Mouse (Mus musculus): ENCODE measurements around the gene Gm49388. TPM values are rescaled to one million over a fixed set of nuclear protein-coding genes. Genes with fewer than 3 reads are reported as not detected.

Gene Gm49388
- polyA plus RNA-seq (2014; fragmentation: Nextera tagmentation; extraction: Ambion mirVana) = not detected in 2 replicates

GRCm38 (mm10) chr7:127785308-127785707, at the start of gene Gm49388:
Gm49388 (plus strand) TSS chr7:127785608.
- Histone ChIP-seq H3K27me3 (ENCODE audit: control insufficient read depth, insufficient read depth, low read length) (no peaks in the 10 kb centered on the region), H3K36me3 (ENCODE audit: control insufficient read depth, insufficient read depth, low read length) (peaks cover 42% of the 10 kb centered on the region), H3K4me3 (ENCODE audit: low read depth, low read length) (no peak within 1 kb of the TSS), H3K9ac (ENCODE audit: low read length) (no peak within 1 kb of the TSS), H3K9me3 (ENCODE audit: control insufficient read depth, low read length) (no peaks in the 10 kb centered on the region), H3K4me1 (ENCODE audit: control insufficient read depth, insufficient read depth, low read length) (no peaks in the 10 kb centered on the region), H3K4me2 (ENCODE audit: low read depth, severe bottlenecking) (no peak within 1 kb of the TSS), H3K27ac (replicated peaks; ENCODE audit: low read depth, low read length) (no peak within 1 kb of the TSS)
- 92% methylated on average over 7 of the region's 7 CpGs for WGBS
- no peak for DNase-seq (ENCODE audit: low spot score)
- ATAC-seq (ENCODE audit: insufficient number of reproducible peaks, low FRiP score, low TSS enrichment, low read depth) = no peak

- H3K27me3 ChIP-seq (ENCODE audit: control insufficient read depth, insufficient read depth, low read length) = no peaks in the 10 kb centered on the region
- H3K27ac ChIP-seq (replicated peaks; ENCODE audit: low read depth, low read length) = peak within 1 kb of the TSS; percentile 93
- ATAC-seq (ENCODE audit: insufficient number of reproducible peaks, low FRiP score, low TSS enrichment, low read depth) (no peak), DNase-seq (ENCODE audit: low spot score) (peak; percentile 85)
- peak within 1 kb of the TSS; percentile 87 for H3K4me3 ChIP-seq (ENCODE audit: low read depth, low read length)
- H3K9ac ChIP-seq (ENCODE audit: low read length) = peak within 1 kb of the TSS; percentile 43
- H3K9me3 ChIP-seq (ENCODE audit: control insufficient read depth, low read length) = no peaks in the 10 kb centered on the region
- H3K4me2 ChIP-seq (ENCODE audit: low read depth, severe bottlenecking) = peak within 1 kb of the TSS; percentile 80
- peaks cover 12% of the 10 kb centered on the region for H3K36me3 ChIP-seq (ENCODE audit: control insufficient read depth, insufficient read depth, low read length)
- H3K4me1 ChIP-seq (ENCODE audit: control insufficient read depth, insufficient read depth, low read length) = peaks cover 8% of the 10 kb centered on the region
- WGBS = 2% methylated on average over 26 of the region's 26 CpGs
These were observed 40.9 kb upstream of the Gm49388 start, which contains the start of gene Fbxl19 for GRCm38 (mm10) chr7:127744366-127745045. Fbxl19 (plus strand) TSS chr7:127744543.

- ATAC-seq (ENCODE audit: insufficient number of reproducible peaks, low FRiP score, low TSS enrichment, low read depth) (peak; percentile 76), DNase-seq (ENCODE audit: low spot score) (peak; percentile 91)
- Histone ChIP-seq H3K4me3 (ENCODE audit: low read depth, low read length) (peak overlapping the region; percentile 87), H3K36me3 (ENCODE audit: control insufficient read depth, insufficient read depth, low read length) (peaks cover 19% of the 10 kb centered on the region), H3K9me3 (ENCODE audit: control insufficient read depth, low read length) (no peaks in the 10 kb centered on the region), H3K9ac (ENCODE audit: low read length) (peak overlapping the region; percentile 43), H3K4me2 (ENCODE audit: low read depth, severe bottlenecking) (peak overlapping the region; percentile 80), H3K4me1 (ENCODE audit: control insufficient read depth, insufficient read depth, low read length) (peaks cover 8% of the 10 kb centered on the region), H3K27ac (replicated peaks; ENCODE audit: low read depth, low read length) (peak overlapping the region; percentile 93), H3K27me3 (ENCODE audit: control insufficient read depth, insufficient read depth, low read length) (no peaks in the 10 kb centered on the region)
- WGBS = under 1% methylated on average over 19 of the region's 19 CpGs
These were observed 40.2 kb upstream of the Gm49388 start for GRCm38 (mm10) chr7:127745251-127745651.

- WGBS = under 1% methylated on average over 39 of the region's 39 CpGs
- H3K4me2 ChIP-seq (ENCODE audit: low read depth, severe bottlenecking) = peak overlapping the region; percentile 80
These were observed 39.5 kb upstream of the Gm49388 start for GRCm38 (mm10) chr7:127745652-127746493.

GRCm38 (mm10) chr7:127746494-127747491, 38.6 kb upstream of the Gm49388 start:
- peak overlapping the region; percentile 80 for H3K4me2 ChIP-seq (ENCODE audit: low read depth, severe bottlenecking)
- 0% methylated on average over 25 of the region's 62 CpGs for WGBS
- H3K4me1 ChIP-seq (ENCODE audit: control insufficient read depth, insufficient read depth, low read length) = peaks cover 8% of the 10 kb centered on the region
- H3K27ac ChIP-seq (replicated peaks; ENCODE audit: low read depth, low read length) = peak overlapping the region; percentile 93
- ATAC-seq (ENCODE audit: insufficient number of reproducible peaks, low FRiP score, low TSS enrichment, low read depth) (peak; percentile 31), DNase-seq (ENCODE audit: low spot score) (peak; percentile 77)
- H3K9ac ChIP-seq (ENCODE audit: low read length) = peak overlapping the region; percentile 85
- peaks cover 25% of the 10 kb centered on the region for H3K36me3 ChIP-seq (ENCODE audit: control insufficient read depth, insufficient read depth, low read length)
- H3K4me3 ChIP-seq (ENCODE audit: low read depth, low read length) = peak overlapping the region; percentile 87
- H3K27me3 ChIP-seq (ENCODE audit: control insufficient read depth, insufficient read depth, low read length) = no peaks in the 10 kb centered on the region
- no peaks in the 10 kb centered on the region for H3K9me3 ChIP-seq (ENCODE audit: control insufficient read depth, low read length)

More at GRCm38 (mm10) chr7:127745652-127746493, 39.5 kb upstream of the Gm49388 start:
- peak overlapping the region; percentile 87 for H3K4me3 ChIP-seq (ENCODE audit: low read depth, low read length)
- H3K9ac ChIP-seq (ENCODE audit: low read length) = peak overlapping the region; percentile 85
- H3K27me3 ChIP-seq (ENCODE audit: control insufficient read depth, insufficient read depth, low read length) = no peaks in the 10 kb centered on the region
- H3K27ac ChIP-seq (replicated peaks; ENCODE audit: low read depth, low read length) = peak overlapping the region; percentile 93
- peaks cover 8% of the 10 kb centered on the region for H3K4me1 ChIP-seq (ENCODE audit: control insufficient read depth, insufficient read depth, low read length)
- DNase-seq (ENCODE audit: low spot score) (peak; percentile 97), ATAC-seq (ENCODE audit: insufficient number of reproducible peaks, low FRiP score, low TSS enrichment, low read depth) (peak; percentile 84)
- peaks cover 22% of the 10 kb centered on the region for H3K36me3 ChIP-seq (ENCODE audit: control insufficient read depth, insufficient read depth, low read length)
- H3K9me3 ChIP-seq (ENCODE audit: control insufficient read depth, low read length) = no peaks in the 10 kb centered on the region

- Histone ChIP-seq H3K27ac (replicated peaks; ENCODE audit: low read depth, low read length) (peak overlapping the region; percentile 93; the same call in 1 of the 2 replicates), H3K9me3 (ENCODE audit: control insufficient read depth, low read length) (no peaks in the 10 kb centered on the region), H3K9ac (ENCODE audit: low read length) (peak overlapping the region; percentile 85; the same call in 1 of the 2 replicates), H3K36me3 (ENCODE audit: control insufficient read depth, insufficient read depth, low read length) (peaks cover 33% of the 10 kb centered on the region), H3K4me3 (ENCODE audit: low read depth, low read length) (peak overlapping the region; percentile 87), H3K4me2 (ENCODE audit: low read depth, severe bottlenecking) (peak overlapping the region; percentile 80), H3K4me1 (ENCODE audit: control insufficient read depth, insufficient read depth, low read length) (peaks cover 8% of the 10 kb centered on the region), H3K27me3 (ENCODE audit: control insufficient read depth, insufficient read depth, low read length) (no peaks in the 10 kb centered on the region)
- 44% methylated on average over 6 of the region's 6 CpGs for whole genome bisulfite sequencing
- ATAC-seq (ENCODE audit: insufficient number of reproducible peaks, low FRiP score, low TSS enrichment, low read depth) = no peak
- no peak for DNase-seq (ENCODE audit: low spot score)
These were observed 37.7 kb upstream of the Gm49388 start for GRCm38 (mm10) chr7:127747559-127748234.

- Histone ChIP-seq H3K27me3 (ENCODE audit: control insufficient read depth, insufficient read depth, low read length) (no peaks in the 10 kb centered on the region), H3K4me3 (ENCODE audit: low read depth, low read length) (peak overlapping the region; percentile 87), H3K9ac (ENCODE audit: low read length) (no peak overlapping the region), H3K36me3 (ENCODE audit: control insufficient read depth, insufficient read depth, low read length) (peaks cover 38% of the 10 kb centered on the region), H3K27ac (replicated peaks; ENCODE audit: low read depth, low read length) (no peak overlapping the region), H3K4me2 (ENCODE audit: low read depth, severe bottlenecking) (peak overlapping the region; percentile 80; the same call in 1 of the 2 replicates), H3K9me3 (ENCODE audit: control insufficient read depth, low read length) (no peaks in the 10 kb centered on the region), H3K4me1 (ENCODE audit: control insufficient read depth, insufficient read depth, low read length) (peaks cover 8% of the 10 kb centered on the region)
- no peak for DNase-seq (ENCODE audit: low spot score)
- no peak for ATAC-seq (ENCODE audit: insufficient number of reproducible peaks, low FRiP score, low TSS enrichment, low read depth)
- 89% methylated on average over 28 of the region's 28 CpGs for WGBS
These were observed 37.2 kb upstream of the Gm49388 start for GRCm38 (mm10) chr7:127748235-127748560.
